ENCODE assay signal across 9 mouse cellular contexts in the genomic region with DNA sequence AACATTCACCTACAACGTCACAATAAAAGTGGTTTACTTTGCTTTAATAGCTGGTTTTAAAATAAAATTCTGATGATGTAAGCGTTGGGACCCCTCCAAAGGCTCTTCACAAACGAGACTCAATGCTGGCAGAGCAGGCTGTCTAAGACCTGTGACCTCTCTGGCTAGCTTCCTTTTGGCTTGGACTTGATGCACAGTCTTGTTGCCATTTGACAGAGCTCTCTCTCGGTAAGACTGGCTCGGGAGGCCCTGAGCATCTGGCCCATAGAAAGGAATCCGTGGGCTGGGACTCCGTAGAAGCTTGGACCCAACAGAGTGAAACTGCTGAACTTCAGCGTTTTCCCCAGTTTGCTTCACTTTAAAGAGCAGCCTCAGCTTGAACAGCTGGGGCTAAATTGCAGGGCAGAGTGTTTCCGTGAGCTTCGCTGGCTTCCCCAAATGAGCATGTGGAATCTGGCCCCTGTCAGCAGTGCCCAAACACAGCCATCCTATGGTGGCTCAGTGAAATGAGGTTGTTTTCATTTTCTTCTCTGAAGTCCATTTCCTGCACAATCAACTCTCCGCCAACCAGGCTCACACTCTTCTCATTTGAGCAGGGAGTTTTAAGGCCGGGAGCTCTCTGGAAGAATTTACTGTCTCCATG. TPM values are rescaled to one million over a fixed set of nuclear protein-coding genes. Genes with fewer than 3 reads are reported as not detected.
DNase-seq lines count a peak whose midpoint lies in the region; ATAC-seq and TF ChIP-seq lines count a peak whose summit lies in the region.
"Had no signal": no experiment of that assay in that cellular context is flagged by ENCODE, and none has a peak within 500 bp of the region (broad histone marks: within the 10 kb centered on the region; RNA-seq: fewer than 3 reads in every experiment).

No protein-coding gene starts in this region.

- no peak overlapping the region for H3K4me2 ChIP-seq in midbrain, postnatal 0 days (ENCODE audit: low read depth, low read length, poor library complexity, severe bottlenecking)
- no peak overlapping the region for H3K4me2 ChIP-seq in midbrain, embryonic 13.5 days (replicated peaks)

- H3K9ac ChIP-seq in midbrain, postnatal 0 days (replicated peaks; ENCODE audit: low read length, poor library complexity, severe bottlenecking) = no peak overlapping the region
- no peak overlapping the region for H3K9ac ChIP-seq in midbrain, embryonic 13.5 days (replicated peaks)
- H3K9ac ChIP-seq: liver, embryonic 14.5 days had no signal

- H3K9me3 ChIP-seq in midbrain, postnatal 0 days (ENCODE audit: low read length) = no peaks in the 10 kb centered on the region
- H3K9me3 ChIP-seq in midbrain, embryonic 13.5 days = no peaks in the 10 kb centered on the region

- no peak for TF ChIP-seq CTCF in midbrain, postnatal 0 days (IDR thresholded peaks at IDR 0.05)

- H3K36me3 ChIP-seq in midbrain, postnatal 0 days (ENCODE audit: insufficient read depth, low read length) = no peaks in the 10 kb centered on the region
- no peaks in the 10 kb centered on the region for H3K36me3 ChIP-seq in midbrain, embryonic 13.5 days

- no peaks in the 10 kb centered on the region for H3K4me1 ChIP-seq in midbrain, postnatal 0 days (ENCODE audit: insufficient read depth, low read length)
- H3K4me1 ChIP-seq in midbrain, embryonic 13.5 days (replicated peaks) = peaks cover 4% of the 10 kb centered on the region; the same call in 1 of the 2 replicates

- DNase-seq in adrenal gland, adult 8-10 months = peak; percentile 4
- DNase-seq in adrenal gland, postnatal 4 days (ENCODE audit: low spot score in 2 of 2) = no peak
- peak; percentile 61 for DNase-seq in midbrain, postnatal 0 days (ENCODE audit: low spot score)
- DNase-seq in kidney, postnatal 10 days = peak; percentile 23
- DNase-seq in urinary bladder, postnatal 25 days (ENCODE audit: low spot score) = peak; percentile 8
- DNase-seq in left cerebral cortex, adult 9 months (ENCODE audit: low spot score in 2 of 2) = no peak
- DNase-seq in right cerebral cortex, postnatal 4 days = no peak

- H3K27ac ChIP-seq in midbrain, postnatal 0 days (ENCODE audit: low read depth, low read length) = no peak overlapping the region
- H3K27ac ChIP-seq in midbrain, embryonic 13.5 days = no peak overlapping the region
- H3K27ac ChIP-seq: liver, embryonic 14.5 days had no signal

- no peaks in the 10 kb centered on the region for H3K27me3 ChIP-seq in midbrain, postnatal 0 days (ENCODE audit: insufficient read depth, low read length)
- no peaks in the 10 kb centered on the region for H3K27me3 ChIP-seq in midbrain, embryonic 13.5 days

- no peak for ATAC-seq in midbrain, postnatal 0 days (ENCODE audit: low FRiP score)
- ATAC-seq in midbrain, embryonic 13.5 days = no peak

- WGBS in midbrain, postnatal 0 days = 74% methylated on average over 12 of the region's 12 CpGs
- 77% methylated on average over 12 of the region's 12 CpGs for WGBS in midbrain, embryonic 13.5 days

- H3K4me3 ChIP-seq in midbrain, postnatal 0 days (ENCODE audit: low read depth, low read length) = no peak overlapping the region
- no peak overlapping the region for H3K4me3 ChIP-seq in midbrain, embryonic 13.5 days (replicated peaks)

RNA-seq across cellular contexts. Expression of a gene that starts 48.2 kb away (rescaled TPM):
- under 1 TPM; 0.22 to 0.77 (median 0.39) TPM for total RNA-seq in adrenal gland, adult 8-10 months (2022)
- total RNA-seq in adrenal gland, postnatal 4 days (2021) = 1 to 10 TPM; 3.6 to 4.4 TPM
- 75.5 and 77.7 TPM in 2 replicates for total RNA-seq in midbrain, postnatal 0 days (2014; rRNA removed)
- polyA plus RNA-seq in midbrain, postnatal 0 days (2015; fragmentation: Nextera tagmentation; extraction: Ambion mirVana) = 103 and 104 TPM in 2 replicates
- 43.9 and 54.7 TPM in 2 replicates for polyA plus RNA-seq in midbrain, embryonic 13.5 days (2015; fragmentation: Nextera tagmentation; extraction: Ambion mirVana)
- polyA plus RNA-seq: liver, embryonic 14.5 days had no signal

Comparison
In these comparisons a context has a peak if more than half of its experiments do, and no peak if none do; other contexts are left out.
1. DNase-seq: peak in adrenal gland, adult 8-10 months (single experiment), midbrain, postnatal 0 days (single experiment), kidney, postnatal 10 days (single experiment) and urinary bladder, postnatal 25 days (single experiment); none in adrenal gland, postnatal 4 days (0 of 2), left cerebral cortex, adult 9 months (0 of 2) and right cerebral cortex, postnatal 4 days (single experiment).
2. RNA of a gene that starts 48.2 kb away (total RNA-seq): 75.5 to 77.7 TPM in midbrain, postnatal 0 days; 3.6 to 4.4 TPM in adrenal gland, postnatal 4 days and 0.22 to 0.77 TPM in adrenal gland, adult 8-10 months; every median in the first group is over 10 times any median in the second.